Comparison of ENCODE assay signal across 18 mouse cellular contexts in the genomic region with DNA sequence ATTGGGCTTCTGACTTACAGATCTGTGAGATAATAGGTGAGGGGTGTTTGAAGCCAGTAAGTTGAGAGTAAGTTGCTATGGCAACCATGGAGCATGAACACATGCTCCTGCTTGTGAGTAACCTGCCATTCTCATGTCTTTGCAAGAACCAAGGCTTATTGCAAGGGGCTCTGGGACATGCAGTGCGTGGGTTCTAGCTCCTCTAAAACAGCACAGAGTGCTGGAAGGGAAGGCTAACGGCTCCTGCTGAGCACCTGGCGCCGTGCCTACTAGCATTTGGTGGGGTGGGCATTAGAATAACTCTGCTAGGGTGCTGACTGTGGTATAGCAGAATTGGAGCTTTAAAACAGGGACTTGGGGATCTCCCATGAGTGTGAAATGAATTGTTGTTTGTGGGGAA.
DNase-seq lines count a peak whose midpoint lies in the region; ATAC-seq lines count a peak whose summit lies in the region.
"Had no signal": no experiment of that assay in that cellular context is flagged by ENCODE, and none has a peak within 500 bp of the region (broad histone marks: within the 10 kb centered on the region; RNA-seq: fewer than 3 reads in every experiment).

No protein-coding gene starts in this region.

- peak; percentile 57 to 66 for DNase-seq in cerebellum, postnatal 10 days
- DNase-seq in cerebellum, postnatal 4 days (ENCODE audit: low spot score in 2 of 2): no peak
- DNase-seq in left cerebral cortex, postnatal 14 days (ENCODE audit: low spot score in 2 of 2): peak; percentile 55 to 69
- DNase-seq in left cerebral cortex, adult 11 months (ENCODE audit: low spot score): no peak
- peak; percentile 50 to 56 for DNase-seq in layer of hippocampus, postnatal 10 days (ENCODE audit: low spot score in 2 of 2)
- no peak for DNase-seq in gastrocnemius, postnatal 4 days (ENCODE audit: low spot score in 2 of 2)
- no peak for DNase-seq in kidney, adult 11 months
- DNase-seq: adrenal gland, adult 2 months; cerebellum, adult 11-12 months; gastrocnemius, adult 2 months; kidney, adult 9 months; kidney, postnatal 36 days; liver, embryonic 13.5 days; spleen, adult 18-20 months had no signal

- no peak for ATAC-seq in megakaryocyte progenitor cell, adult 5-6 weeks (replicated peaks; ENCODE audit: poor library complexity)
- ATAC-seq: CD4-positive, CD25-positive, alpha-beta regulatory T cell, adult 4 months; inflammation-experienced regulatory T-cells, adult 6 months; midbrain, embryonic 13.5 days had no signal

- intact Hi-C loops in left cerebral cortex, postnatal 14 days (cut with DNase I): loop anchor here (10.0 kb wide), 1 partner anchor 199 kb away; no protein-coding TSS in a partner anchor

Comparison
In these comparisons a context has a peak if more than half of its experiments do, and no peak if none do; other contexts are left out.
1. DNase-seq: peak in cerebellum, postnatal 10 days (2 of 2), left cerebral cortex, postnatal 14 days (2 of 2) and layer of hippocampus, postnatal 10 days (2 of 2); none in cerebellum, postnatal 4 days (0 of 2), left cerebral cortex, adult 11 months (single experiment), gastrocnemius, postnatal 4 days (0 of 2) and kidney, adult 11 months (single experiment).